Mouse (Mus musculus) midbrain, embryonic 11.5 days (tissue): ENCODE measurements at regions not wholly inside any gene's neighbourhood (a gene's known extent, or its start where the extent isn't known, plus 50 kb on each side); places are given as distances from the start of the nearest gene placed in this dataset.

Experiments
- ATAC-seq: fragments of 200-750 bp; cut with Nextera tagmentation; 2 replicates; pipeline ENCODE4 v1.8.0; 2017; ENCODE audit warnings: moderate TSS enrichment, moderate library complexity; ENCODE audit not compliant: low FRiP score
- DNase-seq: peaks from one replicate; pipeline ENCODE4 v3.0.0; 2015; ENCODE audit warnings: low spot score; ENCODE audit errors: missing footprints
- H3K27ac ChIP-seq: fragments of 300-500 bp; sonication (generic); 2 replicates; pipeline ENCODE4 v1.5.1; 2014; ENCODE audit warnings: low read depth, low read length
- H3K27me3 ChIP-seq: fragments of 300-500 bp; sonication (generic); 2 replicates; pipeline ENCODE4 v1.6.1; 2014; ENCODE audit warnings: mild to moderate bottlenecking, low read length, moderate library complexity, mixed read lengths; ENCODE audit not compliant: control insufficient read depth, insufficient read depth
- H3K36me3 ChIP-seq: fragments of 300-500 bp; sonication (generic); 2 replicates; pipeline ENCODE4 v1.6.1; 2014; ENCODE audit warnings: mild to moderate bottlenecking, low read length, moderate library complexity, mixed read lengths; ENCODE audit not compliant: control insufficient read depth, insufficient read depth
- H3K4me1 ChIP-seq: fragments of 300-500 bp; sonication (generic); 2 replicates; pipeline ENCODE4 v1.6.1; 2014; ENCODE audit warnings: low read length; ENCODE audit not compliant: control insufficient read depth, insufficient read depth
- H3K4me2 ChIP-seq: fragments of 300-500 bp; sonication (generic); 2 replicates; pipeline ENCODE4 v1.6.1; 2014; ENCODE audit warnings: mild to moderate bottlenecking, moderate library complexity
- H3K4me3 ChIP-seq: fragments of 300-500 bp; sonication (generic); 2 replicates; pipeline ENCODE4 v1.5.1; 2014; ENCODE audit warnings: low read depth, low read length
- H3K9ac ChIP-seq: fragments of 300-500 bp; sonication (generic); 2 replicates; pipeline ENCODE4 v1.6.1; 2014; ENCODE audit warnings: low read length
- H3K9me3 ChIP-seq: fragments of 300-500 bp; sonication (generic); 2 replicates; pipeline ENCODE4 v1.6.1; 2016; ENCODE audit warnings: low read length; ENCODE audit not compliant: control insufficient read depth
- WGBS: fragments of 180-500 bp; shearing (Covaris S2); extraction: QIAGEN DNeasy Blood & Tissue Kit; methylation state at CpG from one replicate; pipeline ENCODE4 v1.1.7; 2014; 5-methylcytosine and 5-hydroxymethylcytosine counted together

DNA sequence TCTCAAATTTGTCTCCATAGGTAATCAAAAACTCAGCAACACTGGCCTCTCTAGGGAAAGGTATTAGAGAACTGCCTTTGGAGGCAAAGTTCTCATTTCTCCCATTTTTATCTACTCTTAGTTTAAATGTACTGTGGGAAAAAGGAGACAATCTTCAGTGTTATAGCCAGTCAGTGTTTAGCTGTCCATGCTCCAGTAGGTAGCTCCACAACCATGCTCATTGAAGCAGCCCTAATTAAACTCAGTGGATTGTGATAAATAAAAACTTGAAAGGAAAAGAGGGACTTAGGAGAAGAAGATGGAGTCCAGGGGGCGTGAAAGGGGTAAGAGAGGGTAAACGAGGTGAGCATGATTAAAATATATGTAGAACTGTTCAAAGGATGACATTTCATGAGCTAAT is 946.3 kb upstream of the Got2 start:
- Histone ChIP-seq H3K27ac (no peak overlapping the region), H3K36me3 (no peaks in the 10 kb centered on the region), H3K9ac (no peak overlapping the region), H3K4me3 (no peak overlapping the region), H3K4me2 (no peak overlapping the region), H3K27me3 (no peaks in the 10 kb centered on the region), H3K9me3 (no peaks in the 10 kb centered on the region), H3K4me1 (no peaks in the 10 kb centered on the region)
- no peak for ATAC-seq
- no peak for DNase-seq
- WGBS: 40% methylated on average over 2 of the region's 2 CpGs

DNA sequence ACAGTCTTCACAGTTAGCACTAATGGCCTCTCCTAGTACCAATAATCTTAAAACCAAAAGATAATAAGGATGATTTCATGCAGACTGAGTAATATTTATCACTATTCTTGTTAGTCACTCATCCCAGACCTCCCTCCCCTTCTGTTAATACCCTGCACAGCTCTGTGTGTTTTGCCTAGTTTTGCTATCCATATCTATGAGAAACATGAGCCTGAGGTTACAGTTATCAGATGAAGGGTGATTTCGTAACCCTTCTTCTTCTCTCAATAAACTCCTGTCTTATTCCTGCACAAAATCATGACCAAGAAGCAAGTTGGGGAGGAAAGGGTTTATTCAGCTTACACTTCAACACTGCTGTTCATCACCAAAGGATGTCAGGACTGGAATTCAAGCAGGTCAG is 940.9 kb upstream of the Got2 start:
- no peak overlapping the region for H3K9ac ChIP-seq
- H3K4me3 ChIP-seq: no peak overlapping the region
- no peaks in the 10 kb centered on the region for H3K4me1 ChIP-seq
- DNase-seq (no peak), ATAC-seq (no peak)
- H3K9me3 ChIP-seq: no peaks in the 10 kb centered on the region
- 97% methylated on average over 1 of the region's 1 CpGs for WGBS
- no peaks in the 10 kb centered on the region for H3K27me3 ChIP-seq
- no peak overlapping the region for H3K4me2 ChIP-seq
- no peak overlapping the region for H3K27ac ChIP-seq
- no peaks in the 10 kb centered on the region for H3K36me3 ChIP-seq

GRCm38 (mm10) chr8:96810550-96810949 is 922.2 kb upstream of the Got2 start:
- ATAC-seq (no peak), DNase-seq (no peak)
- no peaks in the 10 kb centered on the region for H3K36me3 ChIP-seq
- no peaks in the 10 kb centered on the region for H3K27me3 ChIP-seq
- WGBS: 81% methylated on average over 1 of the region's 1 CpGs
- no peak overlapping the region for H3K4me3 ChIP-seq
- no peaks in the 10 kb centered on the region for H3K4me1 ChIP-seq
- no peaks in the 10 kb centered on the region for H3K9me3 ChIP-seq
- no peak overlapping the region for H3K9ac ChIP-seq
- H3K27ac ChIP-seq: no peak overlapping the region
- H3K4me2 ChIP-seq: no peak overlapping the region
